Mouse (Mus musculus) heart, adult 2 months (tissue): ENCODE measurements around the gene Chdh. TPM values are rescaled to one million over a fixed set of nuclear protein-coding genes. Genes with fewer than 3 reads are reported as not detected.

Source experiments
- DNase-seq, 2 experiments: peaks; one replicate each; pipeline ENCODE4 v3.0.0; 2021
- H3K27ac ChIP-seq: fragments of 200-600 bp; 2 replicates; pipeline ENCODE4 v1.8.1; 2022
- H3K27me3 ChIP-seq: fragments of 200-500 bp; 2 replicates; pipeline ENCODE4 v1.6.1; 2012; ENCODE audit warnings: mild to moderate bottlenecking, low read length, inconsistent platforms, mixed read lengths; ENCODE audit not compliant: control insufficient read depth, insufficient read depth
- H3K36me3 ChIP-seq: fragments of 200-500 bp; 2 replicates; pipeline ENCODE4 v1.6.1; 2012; ENCODE audit warnings: low read length, inconsistent platforms; ENCODE audit not compliant: control insufficient read depth, insufficient read depth
- H3K4me1 ChIP-seq: fragments of 200-500 bp; 2 replicates; pipeline ENCODE4 v1.6.1; 2011; ENCODE audit warnings: low read length; ENCODE audit not compliant: control insufficient read depth, insufficient read depth
- H3K4me3 ChIP-seq: fragments of 200-600 bp; 2 replicates; pipeline ENCODE4 v1.8.1; 2022
- H3K79me2 ChIP-seq: fragments of 200-500 bp; replicated peaks from 2 replicates; pipeline ENCODE4 v1.6.1; 2012; ENCODE audit warnings: mild to moderate bottlenecking, inconsistent platforms, low read length, moderate library complexity, mixed read lengths; ENCODE audit not compliant: control insufficient read depth, insufficient read depth
- H3K9ac ChIP-seq: fragments of 200-500 bp; 2 replicates; pipeline ENCODE4 v1.6.1; 2012; ENCODE audit warnings: low read depth, mild to moderate bottlenecking, control low read depth, inconsistent platforms, low read length, mixed read lengths
- CTCF ChIP-seq: fragments of 200-600 bp; IDR thresholded peaks from 2 replicates; pipeline ENCODE4 v1.8.1; 2022; ENCODE audit warnings: antibody characterized with exemption, mild to moderate bottlenecking, moderate library complexity
- EP300 ChIP-seq: fragments of 200-500 bp; IDR thresholded peaks from 2 replicates; pipeline ENCODE4 v1.6.1; 2011; ENCODE audit warnings: low read depth, low read length, control low read depth; ENCODE audit not compliant: insufficient read depth
- POLR2A ChIP-seq: fragments of 200-500 bp; IDR thresholded peaks from 2 replicates; pipeline ENCODE4 v1.6.1; 2011; ENCODE audit warnings: mild to moderate bottlenecking, low read depth, low read length, control low read depth; ENCODE audit not compliant: insufficient read depth
- WGBS: fragments of 180-500 bp; shearing (Covaris S2); methylation state at CpG from one replicate; pipeline ENCODE4 v1.1.7; 2018; 5-methylcytosine and 5-hydroxymethylcytosine counted together
- intact Hi-C: fragments of 180-260 bp; cut with DNase I; formaldehyde crosslinking; loops from one replicate; pipeline ENCODE4 v1.15.1; 2025
- polyA plus RNA-seq: library from polyadenylated mRNA; depleted of rRNA; stranded (reverse); fragments of >200 nt; gene quantifications from 2 replicates; pipeline ENCODE4 v1.2.3, GENCODE M21; 2012
- total RNA-seq, 2 experiments: library from RNA; stranded (reverse); gene quantifications; 2 replicates each; pipeline ENCODE4 v1.2.3; 2021

Chdh gene
- total and polyA plus RNA-seq, 3 experiments: 0.34 to 1.4 (median 0.52) TPM

GRCm38 (mm10) chr14:29999475-29999811 is 9.4 kb upstream of the Chdh start:
- no peak for DNase-seq
- no peaks in the 10 kb centered on the region for H3K27me3 ChIP-seq
- no peak overlapping the region for H3K4me3 ChIP-seq
- no peak overlapping the region for H3K9ac ChIP-seq
- no peaks in the 10 kb centered on the region for H3K36me3 ChIP-seq
- intact Hi-C loops: no loop called here
- H3K79me2 ChIP-seq: no peaks in the 10 kb centered on the region
- no peak for TF ChIP-seq EP300
- TF ChIP-seq POLR2A: no peak
- TF ChIP-seq CTCF: no peak
- H3K27ac ChIP-seq: no peak overlapping the region
- H3K4me1 ChIP-seq: peaks cover 2% of the 10 kb centered on the region; the same call in 1 of the 2 replicates
- 51% methylated on average over 3 of the region's 3 CpGs for WGBS

GRCm38 (mm10) chr14:30009864-30010560 is 1.2 kb downstream of the Chdh start:
- Histone ChIP-seq H3K79me2 (no peaks in the 10 kb centered on the region), H3K36me3 (no peaks in the 10 kb centered on the region), H3K9ac (no peak overlapping the region), H3K27me3 (peaks cover 2% of the 10 kb centered on the region), H3K4me3 (no peak overlapping the region), H3K4me1 (no peaks in the 10 kb centered on the region; the same call in 1 of the 2 replicates), H3K27ac (no peak overlapping the region)
- TF ChIP-seq POLR2A: no peak
- TF ChIP-seq EP300: no peak
- TF ChIP-seq CTCF: no peak
- peak; percentile 66 to 74 for DNase-seq
- intact Hi-C loops: loop anchor here (2.0 kb wide), 1 partner anchor 35 kb away; no protein-coding TSS in a partner anchor
- 45% methylated on average over 10 of the region's 10 CpGs for WGBS

- H3K4me3 ChIP-seq: no peak overlapping the region
- no peaks in the 10 kb centered on the region for H3K79me2 ChIP-seq
- intact Hi-C loops: loop anchor here (2.0 kb wide), 1 partner anchor 33 kb away; no protein-coding TSS in a partner anchor
- H3K27me3 ChIP-seq: peaks cover 2% of the 10 kb centered on the region
- H3K36me3 ChIP-seq: no peaks in the 10 kb centered on the region
- no peak overlapping the region for H3K27ac ChIP-seq
- DNase-seq: peak in 1 of 2 experiments; percentile 44
- WGBS: 65% methylated on average over 10 of the region's 10 CpGs
- H3K9ac ChIP-seq: no peak overlapping the region
- TF ChIP-seq POLR2A: no peak
- no peak for TF ChIP-seq CTCF
- no peak for TF ChIP-seq EP300
- H3K4me1 ChIP-seq: no peaks in the 10 kb centered on the region; the same call in 1 of the 2 replicates
Measured at GRCm38 (mm10) chr14:30011886-30012560, 3.2 kb downstream of the Chdh start.

- no peaks in the 10 kb centered on the region; the same call in 1 of the 2 replicates for H3K4me1 ChIP-seq
- H3K79me2 ChIP-seq: no peaks in the 10 kb centered on the region
- 67% methylated on average over 10 of the region's 10 CpGs for WGBS
- no peaks in the 10 kb centered on the region for H3K27me3 ChIP-seq
- no peak overlapping the region for H3K4me3 ChIP-seq
- H3K36me3 ChIP-seq: no peaks in the 10 kb centered on the region
- TF ChIP-seq EP300: no peak
- no peak for TF ChIP-seq CTCF
- no peak for TF ChIP-seq POLR2A
- no peak for DNase-seq
- intact Hi-C loops: no loop called here
- H3K9ac ChIP-seq: no peak overlapping the region
- H3K27ac ChIP-seq: no peak overlapping the region
Measured at GRCm38 (mm10) chr14:30014487-30014886, 5.7 kb downstream of the Chdh start.

- no peak for DNase-seq
- Histone ChIP-seq H3K27ac (no peak overlapping the region), H3K36me3 (no peaks in the 10 kb centered on the region), H3K4me3 (no peak overlapping the region), H3K27me3 (no peaks in the 10 kb centered on the region), H3K79me2 (no peaks in the 10 kb centered on the region), H3K9ac (no peak overlapping the region), H3K4me1 (no peaks in the 10 kb centered on the region; the same call in 1 of the 2 replicates)
- TF ChIP-seq EP300 (no peak), POLR2A (no peak), CTCF (no peak)
- 69% methylated on average over 1 of the region's 1 CpGs for WGBS
- intact Hi-C loops: no loop called here
Measured at GRCm38 (mm10) chr14:30015008-30015407, 6.2 kb downstream of the Chdh start.

GRCm38 (mm10) chr14:30016666-30017065 is 7.8 kb downstream of the Chdh start:
- no peak for DNase-seq
- H3K4me3 ChIP-seq: no peak overlapping the region
- no peak for TF ChIP-seq CTCF
- TF ChIP-seq POLR2A: no peak
- no peak for TF ChIP-seq EP300
- no peaks in the 10 kb centered on the region for H3K36me3 ChIP-seq
- no peaks in the 10 kb centered on the region for H3K27me3 ChIP-seq
- 86% methylated on average over 5 of the region's 5 CpGs for WGBS
- H3K79me2 ChIP-seq: no peaks in the 10 kb centered on the region
- H3K27ac ChIP-seq: no peak overlapping the region
- no peaks in the 10 kb centered on the region for H3K4me1 ChIP-seq
- intact Hi-C loops: no loop called here
- no peak overlapping the region for H3K9ac ChIP-seq
